Mouse (Mus musculus) inflammation-experienced regulatory T-cells, adult 6 months (primary cell): Measurements from ENCODE around the gene Nek6. TPM values are rescaled to one million over a fixed set of nuclear protein-coding genes. Genes with fewer than 3 reads are reported as not detected.

Experiments used
- ATAC-seq: one replicate; pipeline ENCODE4 v1.8.0; 2017
- polyA plus RNA-seq, 3 experiments: library from polyadenylated mRNA; unstranded; fragments of 100-300 nt; shearing (Covaris generic); gene quantifications; one replicate each; pipeline ENCODE4 v1.2.1; 2017

Nek6 gene
- polyA plus RNA-seq, 3 experiments from 2014 or later = 3.0 to 6.2 (median 3.7) TPM

DNA sequence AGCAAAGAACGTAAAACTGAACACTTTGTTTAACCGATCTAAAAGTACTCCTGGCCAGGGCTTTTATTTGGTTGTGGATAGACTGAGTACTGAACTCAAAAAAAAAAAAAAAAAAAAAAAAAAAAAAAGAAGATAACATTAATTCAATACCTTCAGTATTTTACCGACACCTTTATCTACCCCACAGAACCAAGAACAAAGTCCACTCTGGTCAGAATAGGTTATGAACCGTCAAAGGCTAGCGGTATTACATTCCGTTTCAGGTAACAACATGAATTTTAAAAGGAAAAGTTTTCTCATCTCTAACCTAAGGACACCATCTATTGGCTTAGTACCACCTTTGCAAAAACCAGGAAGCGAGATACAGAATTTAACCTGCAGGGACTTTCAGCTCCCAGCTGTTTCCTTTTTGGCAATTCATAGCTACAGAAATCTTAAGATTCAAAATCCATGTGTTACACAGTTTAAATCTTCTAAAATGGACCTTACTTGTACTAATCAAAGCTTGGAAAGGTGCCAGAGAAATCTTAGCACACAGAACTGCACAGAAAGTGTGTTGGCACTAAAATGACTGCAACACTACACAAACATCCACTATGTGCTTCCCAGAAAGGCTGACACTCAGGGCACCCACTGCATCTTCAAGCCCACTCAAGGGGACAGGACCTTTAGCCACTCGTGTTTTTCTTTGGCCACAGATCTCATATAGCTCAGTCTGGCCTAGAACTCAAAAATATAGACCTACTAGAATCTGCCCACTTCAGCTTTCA is 112.6 kb downstream of the Nek6 start:
- no peak for ATAC-seq

- ATAC-seq = no peak
Observed at GRCm38 (mm10) chr2:38628801-38629200, 117.4 kb downstream of the Nek6 start.

GRCm38 (mm10) chr2:38629451-38629850 is 118.0 kb downstream of the Nek6 start:
- ATAC-seq = no peak

- ATAC-seq = no peak
Observed at GRCm38 (mm10) chr2:38630574-38630973, 119.1 kb downstream of the Nek6 start.

DNA sequence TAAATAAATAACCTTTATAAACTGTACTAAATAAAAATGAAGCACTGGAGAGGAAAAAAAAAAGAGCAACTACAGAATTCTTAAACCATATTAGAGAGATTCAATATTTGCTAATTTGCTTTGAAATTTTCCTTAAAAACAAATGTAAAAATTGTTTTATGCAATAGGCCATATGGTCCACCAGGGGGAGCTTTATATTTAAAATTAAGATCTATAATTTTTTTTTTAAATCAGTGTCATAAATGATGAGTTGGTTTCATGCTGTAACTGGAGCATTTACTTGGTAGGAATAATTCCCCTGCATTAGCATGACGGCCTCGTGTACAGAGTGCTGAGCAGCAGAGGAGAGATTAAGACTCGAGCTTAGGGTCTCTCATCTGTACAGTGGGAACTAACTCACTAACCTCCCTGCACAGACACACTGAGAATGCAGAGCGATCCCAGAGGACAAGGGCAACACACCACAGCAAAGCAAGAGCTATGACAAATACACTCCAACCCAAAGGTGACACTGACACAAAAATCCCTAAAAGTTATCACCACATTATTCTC is 126.3 kb downstream of the Nek6 start:
- peak; percentile 35 for ATAC-seq

- ATAC-seq = no peak
Observed at GRCm38 (mm10) chr2:38641761-38642160, 130.3 kb downstream of the Nek6 start.

DNA sequence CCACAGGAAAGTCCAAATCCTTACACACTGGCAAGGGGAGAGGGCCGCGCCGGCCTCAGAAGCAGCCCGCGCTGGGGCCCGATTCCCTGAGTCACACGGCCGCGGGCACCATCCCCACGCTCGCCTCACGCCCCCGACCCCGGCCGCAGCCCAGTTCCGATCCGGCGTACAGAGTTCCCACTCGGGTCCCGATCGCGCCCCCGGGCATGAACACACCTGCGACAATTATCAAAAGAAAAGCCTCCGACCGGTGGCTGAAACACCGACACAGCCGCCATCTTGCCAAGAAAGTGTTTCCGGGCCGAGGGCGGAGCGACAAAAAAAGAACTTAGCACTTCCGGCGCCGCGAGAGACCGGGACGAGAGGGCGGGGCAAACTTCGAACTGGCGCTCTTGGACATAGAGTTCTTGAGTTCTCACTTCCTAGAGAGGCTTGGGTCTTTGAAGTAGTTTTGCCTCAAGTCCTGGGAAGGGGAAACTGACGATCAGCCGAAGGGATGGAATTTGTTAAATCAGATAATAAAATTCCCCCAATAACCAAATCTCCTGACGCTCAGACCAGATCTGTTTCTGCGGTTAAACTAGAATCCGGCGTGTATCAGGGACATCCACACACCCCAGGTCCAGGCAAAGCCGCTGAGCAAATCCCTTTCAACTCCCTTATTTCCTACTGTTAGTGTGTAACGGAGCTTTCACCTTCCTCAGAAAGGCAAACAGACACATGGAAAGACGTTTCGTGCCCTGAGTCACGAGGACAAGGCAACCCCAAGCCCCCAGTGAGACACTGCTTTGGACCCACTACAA is 132.4 kb downstream of the Nek6 start, which contains the start of gene Psmb7:
TSS of gene Psmb7 (minus strand) at position 463 of the 803 bp plus-strand sequence.
- peak; percentile 96 for ATAC-seq

Other genes starting within 250 kb of the Nek6 start
- 10 to 100 TPM in 2 of 3 experiments, 1 to 10 TPM in 1; 9.3 to 16.0 (median 14.6) TPM for gene Dennd1a, start 224.3 kb upstream of the Nek6 start, polyA plus RNA-seq
- gene Lhx2, start 172.4 kb upstream of the Nek6 start, polyA plus RNA-seq = under 1 TPM in 1 of 3 experiments, not detected in 2; 0.13 TPM
- 100 to 1,000 TPM in 2 of 3 experiments, 10 to 100 TPM in 1; 89.2 to 158 (median 118) TPM for gene Psmb7, start 132.4 kb downstream of the Nek6 start, polyA plus RNA-seq
- not detected for gene Nr5a1, start 202.9 kb downstream of the Nek6 start, polyA plus RNA-seq